Mouse (Mus musculus) layer of hippocampus, adult 8-10 months (tissue): ENCODE measurements at regions not wholly inside any gene's neighbourhood (a gene's known extent, or its start where the extent isn't known, plus 50 kb on each side); places are given as distances from the start of the nearest gene placed in this dataset.

Source experiments
- DNase-seq, 2 experiments: peaks; one replicate each; pipeline ENCODE4 v3.0.0; 2022; ENCODE audit warnings: low spot score in 2 of 2

- peak; percentile 42 to 53 for DNase-seq
These were observed 340.2 kb upstream of the Slc24a2 start for GRCm38 (mm10) chr4:87570470-87570891.

- no peak for DNase-seq
These were observed 336.3 kb upstream of the Slc24a2 start for GRCm38 (mm10) chr4:87566616-87567015.

GRCm38 (mm10) chr4:87554912-87555311 lies 324.6 kb upstream of the Slc24a2 start:
- no peak for DNase-seq
